In the genomic region with DNA sequence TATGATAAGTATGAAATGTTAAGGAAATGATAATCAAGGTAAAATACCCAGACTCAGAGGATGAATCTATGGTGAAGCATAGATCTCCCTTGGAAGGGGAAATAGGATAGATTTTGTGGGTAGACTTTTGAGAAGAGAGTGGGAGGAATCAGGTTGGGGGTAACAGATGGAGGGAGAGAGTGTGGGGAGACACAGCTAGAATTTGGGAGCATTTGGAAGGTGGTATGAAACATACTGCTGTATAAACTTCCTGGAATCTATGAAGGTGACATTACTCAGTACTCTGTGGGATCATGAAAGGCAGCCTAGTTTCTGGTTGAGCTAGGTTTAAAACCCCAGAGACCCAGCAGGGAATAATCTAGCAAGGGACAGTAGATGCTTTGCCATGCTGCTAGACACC, we compare ENCODE assay signal across 15 mouse cellular contexts.
"Had no signal": no experiment of that assay in that cellular context is flagged by ENCODE, and none has a peak within 500 bp of the region (broad histone marks: within the 10 kb centered on the region; RNA-seq: fewer than 3 reads in every experiment).

No protein-coding gene starts in this region.

- H3K9ac ChIP-seq: liver, embryonic 13.5 days; neural tube, embryonic 12.5 days; neural tube, embryonic 15.5 days had no signal

- H3K9me3 ChIP-seq: liver, embryonic 13.5 days; neural tube, embryonic 12.5 days; neural tube, embryonic 15.5 days had no signal

- H3K27ac ChIP-seq: liver, embryonic 13.5 days; neural tube, embryonic 12.5 days; neural tube, embryonic 15.5 days had no signal

- H3K4me2 ChIP-seq: liver, embryonic 13.5 days; midbrain, embryonic 11.5 days; neural tube, embryonic 12.5 days; neural tube, embryonic 15.5 days had no signal

- ATAC-seq: midbrain, embryonic 16.5 days had no signal

- H3K36me3 ChIP-seq: liver, embryonic 13.5 days; neural tube, embryonic 12.5 days; neural tube, embryonic 15.5 days had no signal

- H3K27me3 ChIP-seq: liver, embryonic 13.5 days; neural tube, embryonic 12.5 days; neural tube, embryonic 15.5 days had no signal

- H3K4me3 ChIP-seq: liver, embryonic 13.5 days; neural tube, embryonic 12.5 days; neural tube, embryonic 15.5 days had no signal

- H3K4me1 ChIP-seq: liver, embryonic 13.5 days; neural tube, embryonic 12.5 days; neural tube, embryonic 15.5 days had no signal

- DNase-seq: kidney, adult 11 months; kidney, adult 8-10 months; kidney, postnatal 14 days; kidney, postnatal 4 days; liver, embryonic 13.5 days; lung, adult 2 months; lung, postnatal 14 days; lung, postnatal 4 days; thymus, adult 2 months; thymus, postnatal 14 days; thymus, postnatal 4 days had no signal
